In genomic region chr7:109702721-109703120, GRCm38 (mm10) we compare ENCODE assay signal across 9 mouse cellular contexts. TPM values are rescaled to one million over a fixed set of nuclear protein-coding genes. Genes with fewer than 3 reads are reported as not detected.
A peak's percentile ranks its signal among the peaks of the same experiment; 100 is the strongest.
DNase-seq lines count a peak whose midpoint lies in the region; ATAC-seq and TF ChIP-seq lines count a peak whose summit lies in the region.
"Had no signal": no experiment of that assay in that cellular context is flagged by ENCODE, and none has a peak within 500 bp of the region (broad histone marks: within the 10 kb centered on the region; RNA-seq: fewer than 3 reads in every experiment).

No protein-coding gene starts in this region.

- H3K27ac ChIP-seq in heart, embryonic 16.5 days (ENCODE audit: low read length), result no peak overlapping the region
- H3K27ac ChIP-seq in forebrain, embryonic 11.5 days (ENCODE audit: low read depth, low read length), result no peak overlapping the region
- no peak overlapping the region for H3K27ac ChIP-seq in liver, embryonic 14.5 days
- H3K27ac ChIP-seq in kidney, adult 2 months (ENCODE audit: insufficient read depth, low read depth, low read length), result no peak overlapping the region

- intact Hi-C loops in heart, postnatal 14 days (cut with DNase I), result loop anchor here (2.0 to 10.0 kb wide), 2 partner anchors 30 to 362 kb away; partner anchors contain the start of gene Zfp143

- peak overlapping the region; percentile 87 for H3K4me3 ChIP-seq in heart, embryonic 16.5 days (ENCODE audit: low read length)
- H3K4me3 ChIP-seq in forebrain, embryonic 11.5 days (ENCODE audit: low read depth, low read length), result peak overlapping the region; percentile 68; the same call in 1 of the 2 replicates
- no peak overlapping the region; a peak in 1 of 4 replicates for H3K4me3 ChIP-seq in liver, embryonic 14.5 days (ENCODE audit: insufficient read depth in 1 of 2, low read depth in 2 of 2, low read length in 2 of 2)
- no peak overlapping the region; the same call in 1 of the 2 replicates for H3K4me3 ChIP-seq in kidney, adult 2 months (ENCODE audit: insufficient read depth, low read depth, low read length)

- TF ChIP-seq POLR2A in kidney, adult 2 months (IDR thresholded peaks at IDR 0.05; ENCODE audit: low read depth, low read length), result no peak

- WGBS in heart, embryonic 16.5 days, result 50% methylated on average over 4 of the region's 4 CpGs
- 38% methylated on average over 4 of the region's 4 CpGs for WGBS in forebrain, embryonic 11.5 days
- 60% methylated on average over 4 of the region's 4 CpGs for whole genome bisulfite sequencing in liver, embryonic 14.5 days (ENCODE audit: insufficient replicate concordance)
- WGBS in kidney, adult 2 months, result 61% methylated on average over 4 of the region's 4 CpGs

- peak overlapping the region; percentile 95 for H3K4me2 ChIP-seq in heart, embryonic 16.5 days (ENCODE audit: low read depth, low read length)
- H3K4me2 ChIP-seq in forebrain, embryonic 11.5 days (ENCODE audit: low read depth, low read length, severe bottlenecking), result peak overlapping the region; percentile 60; the same call in 1 of the 2 replicates
- H3K4me2 ChIP-seq in liver, embryonic 14.5 days (ENCODE audit: low read depth), result peak overlapping the region; percentile 92

- peak overlapping the region; percentile 90; the same call in 1 of the 2 replicates for H3K9ac ChIP-seq in heart, embryonic 16.5 days (ENCODE audit: low read length)
- no peak overlapping the region for H3K9ac ChIP-seq in forebrain, embryonic 11.5 days (ENCODE audit: low read length)
- H3K9ac ChIP-seq in liver, embryonic 14.5 days (replicated peaks), result no peak overlapping the region

- ATAC-seq in heart, embryonic 16.5 days (replicated peaks; ENCODE audit: extremely low read depth, insufficient read depth, low FRiP score), result no peak
- no peak for ATAC-seq in forebrain, embryonic 11.5 days (replicated peaks; ENCODE audit: low FRiP score)
- no peak for ATAC-seq in liver, embryonic 14.5 days (ENCODE audit: insufficient read depth)

- no peaks in the 10 kb centered on the region for H3K27me3 ChIP-seq in heart, embryonic 16.5 days (ENCODE audit: control insufficient read depth, insufficient read depth, low read length)
- H3K27me3 ChIP-seq in forebrain, embryonic 11.5 days (ENCODE audit: control insufficient read depth, insufficient read depth, low read length), result 0 out of 2 replicates have a peak, but pooled peaks cover 4% of the 10 kb centered on the region
- no peaks in the 10 kb centered on the region for H3K27me3 ChIP-seq in liver, embryonic 14.5 days (ENCODE audit: control insufficient read depth, insufficient read depth, low read length)
- no peaks in the 10 kb centered on the region for H3K27me3 ChIP-seq in kidney, adult 2 months (replicated peaks; ENCODE audit: control insufficient read depth, insufficient read depth, low read length)

- no peak for TF ChIP-seq CTCF in liver, embryonic 14.5 days (IDR thresholded peaks at IDR 0.05; ENCODE audit: low read depth)
- no peak for TF ChIP-seq CTCF in kidney, adult 2 months (conservative IDR thresholded peaks at IDR 0.05; ENCODE audit: insufficient read depth, insufficient read length, low read depth, low read length)

- no peaks in the 10 kb centered on the region for H3K9me3 ChIP-seq in heart, embryonic 16.5 days (replicated peaks; ENCODE audit: control insufficient read depth, low read length)
- H3K9me3 ChIP-seq in forebrain, embryonic 11.5 days (ENCODE audit: control insufficient read depth, low read length), result no peaks in the 10 kb centered on the region
- no peaks in the 10 kb centered on the region for H3K9me3 ChIP-seq in liver, embryonic 14.5 days (ENCODE audit: control insufficient read depth, low read length)

- peaks cover 3% of the 10 kb centered on the region; the same call in 1 of the 2 replicates for H3K36me3 ChIP-seq in heart, embryonic 16.5 days (ENCODE audit: control insufficient read depth, insufficient read depth)
- no peaks in the 10 kb centered on the region for H3K36me3 ChIP-seq in forebrain, embryonic 11.5 days (ENCODE audit: control insufficient read depth, insufficient read depth, low read length)
- H3K36me3 ChIP-seq in liver, embryonic 14.5 days (replicated peaks; ENCODE audit: control insufficient read depth, insufficient read depth, low read depth), result no peaks in the 10 kb centered on the region; the same call in none of the 2 replicates
- no peaks in the 10 kb centered on the region for H3K36me3 ChIP-seq in kidney, adult 2 months (ENCODE audit: control insufficient read depth, insufficient read depth, low read length)

- peaks cover 18% of the 10 kb centered on the region for H3K4me1 ChIP-seq in heart, embryonic 16.5 days (ENCODE audit: control insufficient read depth, insufficient read depth, low read length)
- H3K4me1 ChIP-seq in forebrain, embryonic 11.5 days (replicated peaks; ENCODE audit: control insufficient read depth, insufficient read depth, low read length), result no peaks in the 10 kb centered on the region; the same call in 1 of the 2 replicates
- peaks cover 16 to 26% of the 10 kb centered on the region in 2 experiments for H3K4me1 ChIP-seq in liver, embryonic 14.5 days (replicated peaks; ENCODE audit: control insufficient read depth in 2 of 2, insufficient read depth in 2 of 2, low read length in 1 of 2)
- peaks cover 9% of the 10 kb centered on the region; the same call in 1 of the 2 replicates for H3K4me1 ChIP-seq in kidney, adult 2 months (ENCODE audit: control insufficient read depth, insufficient read depth, low read length)

- TF ChIP-seq EP300 in liver, embryonic 14.5 days (IDR thresholded peaks at IDR 0.05; ENCODE audit: low read depth), result no peak

- no peak for DNase-seq in heart, postnatal 14 days
- DNase-seq in R1 (ENCODE audit: low read depth, low spot score), result peak; percentile 35
- no peak for DNase-seq in forebrain, embryonic 11.5 days (ENCODE audit: low spot score)
- no peak for DNase-seq in liver, embryonic 14.5 days (ENCODE audit: low read depth in 3 of 3, low spot score in 3 of 3)
- no peak for DNase-seq in urinary bladder, postnatal 10 days (ENCODE audit: low spot score)
- DNase-seq in right cerebral cortex, postnatal 4 days, result no peak
- DNase-seq in kidney, adult 2 months, result no peak

RNA-seq across cellular contexts. Expression of gene St5, which starts 0.7 kb away (rescaled TPM):
- polyA plus RNA-seq in heart, embryonic 16.5 days (2015; fragmentation: Nextera tagmentation; extraction: Ambion mirVana), result 41.4 and 43.2 TPM in 2 replicates
- total RNA-seq in heart, postnatal 14 days (2021), result 10 to 100 TPM; 33.5 to 35.2 TPM
- 32.8 TPM in 2 replicates for polyA plus RNA-seq in forebrain, embryonic 11.5 days (2014; fragmentation: Nextera tagmentation; extraction: Ambion mirVana)
- polyA plus RNA-seq in liver, embryonic 14.5 days (2012; rRNA removed), result 14.0 and 20.6 TPM in 2 replicates
- polyA plus RNA-seq in liver, embryonic 14.5 days (2014; fragmentation: Nextera tagmentation; extraction: Ambion mirVana), result 13.8 and 18.0 TPM in 2 replicates
- polyA plus RNA-seq in kidney, adult 2 months (2012; rRNA removed), result 39.5 and 47.6 TPM in 2 replicates

RNA-seq across cellular contexts. Expression of gene Akip1, which starts 0.8 kb away (rescaled TPM):
- polyA plus RNA-seq in heart, embryonic 16.5 days (2015; fragmentation: Nextera tagmentation; extraction: Ambion mirVana), result 32.7 and 36.0 TPM in 2 replicates
- total RNA-seq in heart, postnatal 14 days (2021), result 10 to 100 TPM; 12.1 to 12.4 TPM
- 18.3 and 19.6 TPM in 2 replicates for polyA plus RNA-seq in forebrain, embryonic 11.5 days (2014; fragmentation: Nextera tagmentation; extraction: Ambion mirVana)
- polyA plus RNA-seq in liver, embryonic 14.5 days (2012; rRNA removed), result 11.2 and 19.5 TPM in 2 replicates
- 42.5 and 44.6 TPM in 2 replicates for polyA plus RNA-seq in liver, embryonic 14.5 days (2014; fragmentation: Nextera tagmentation; extraction: Ambion mirVana)
- 24.7 and 29.8 TPM in 2 replicates for polyA plus RNA-seq in kidney, adult 2 months (2012; rRNA removed)

RNA-seq across cellular contexts. Expression of gene BC051019, which starts 20.9 kb away (rescaled TPM):
- polyA plus RNA-seq in heart, embryonic 16.5 days (2015; fragmentation: Nextera tagmentation; extraction: Ambion mirVana), result 1.00 and 1.5 TPM in 2 replicates
- total RNA-seq in heart, postnatal 14 days (2021), result under 1 TPM in 1 of 2 experiments, not detected in 1; 0.38 TPM
- polyA plus RNA-seq in forebrain, embryonic 11.5 days (2014; fragmentation: Nextera tagmentation; extraction: Ambion mirVana), result not detected in 2 replicates
- polyA plus RNA-seq in liver, embryonic 14.5 days (2012; rRNA removed), result 0.03 and 0.07 TPM in 2 replicates
- 0.11 and 0.19 TPM in 2 replicates for polyA plus RNA-seq in liver, embryonic 14.5 days (2014; fragmentation: Nextera tagmentation; extraction: Ambion mirVana)
- 0.08 TPM in 1 of 2 replicates, not detected in the other for polyA plus RNA-seq in kidney, adult 2 months (2012; rRNA removed)

RNA-seq across cellular contexts. Expression of gene Ascl3, which starts 28.8 kb away (rescaled TPM):
- 0.22 TPM in 1 of 2 replicates, not detected in the other for polyA plus RNA-seq in heart, embryonic 16.5 days (2015; fragmentation: Nextera tagmentation; extraction: Ambion mirVana)
- not detected for total RNA-seq in heart, postnatal 14 days (2021)
- polyA plus RNA-seq in forebrain, embryonic 11.5 days (2014; fragmentation: Nextera tagmentation; extraction: Ambion mirVana), result 0.28 TPM in 1 of 2 replicates, not detected in the other
- polyA plus RNA-seq in liver, embryonic 14.5 days (2012; rRNA removed), result not detected in 2 replicates
- not detected in 2 replicates for polyA plus RNA-seq in liver, embryonic 14.5 days (2014; fragmentation: Nextera tagmentation; extraction: Ambion mirVana)
- 0.92 and 1.6 TPM in 2 replicates for polyA plus RNA-seq in kidney, adult 2 months (2012; rRNA removed)
- total RNA-seq: left cerebral cortex, postnatal 4 days had no signal

RNA-seq across cellular contexts. Expression of gene Tmem9b, which starts 50.0 kb away (rescaled TPM):
- polyA plus RNA-seq in heart, embryonic 16.5 days (2015; fragmentation: Nextera tagmentation; extraction: Ambion mirVana), result 60.6 and 61.6 TPM in 2 replicates
- total RNA-seq in heart, postnatal 14 days (2021), result 10 to 100 TPM; 32.3 to 33.7 TPM
- polyA plus RNA-seq in forebrain, embryonic 11.5 days (2014; fragmentation: Nextera tagmentation; extraction: Ambion mirVana), result 45.7 and 47.1 TPM in 2 replicates
- 14.3 and 15.9 TPM in 2 replicates for polyA plus RNA-seq in liver, embryonic 14.5 days (2012; rRNA removed)
- polyA plus RNA-seq in liver, embryonic 14.5 days (2014; fragmentation: Nextera tagmentation; extraction: Ambion mirVana), result 40.8 and 41.0 TPM in 2 replicates
- 65.8 and 74.5 TPM in 2 replicates for polyA plus RNA-seq in kidney, adult 2 months (2012; rRNA removed)

Comparison
In these comparisons a context has a peak if more than half of its experiments do, and no peak if none do; other contexts are left out.
1. H3K4me3 ChIP-seq: peak in heart, embryonic 16.5 days (single experiment) and forebrain, embryonic 11.5 days (single experiment); none in liver, embryonic 14.5 days (0 of 2) and kidney, adult 2 months (single experiment).
2. Peak in every context shown above with its lines, with median percentiles within 50 percentile points of each other: H3K4me2 ChIP-seq.